Mouse (Mus musculus) effector memory CD4-positive, alpha-beta T cell, adult 5 months (primary cell): ENCODE measurements around the gene Tmsb15b2. TPM values are rescaled to one million over a fixed set of nuclear protein-coding genes. Genes with fewer than 3 reads are reported as not detected.

ENCODE experiments used
- polyA plus RNA-seq: library from polyadenylated mRNA; unstranded; fragments of 100-300 nt; shearing (Covaris generic); gene quantifications from one replicate; pipeline ENCODE4 v1.2.1, GENCODE M21; 2017

The Tmsb15b2 gene
- polyA plus RNA-seq = 33.3 TPM

DNA sequence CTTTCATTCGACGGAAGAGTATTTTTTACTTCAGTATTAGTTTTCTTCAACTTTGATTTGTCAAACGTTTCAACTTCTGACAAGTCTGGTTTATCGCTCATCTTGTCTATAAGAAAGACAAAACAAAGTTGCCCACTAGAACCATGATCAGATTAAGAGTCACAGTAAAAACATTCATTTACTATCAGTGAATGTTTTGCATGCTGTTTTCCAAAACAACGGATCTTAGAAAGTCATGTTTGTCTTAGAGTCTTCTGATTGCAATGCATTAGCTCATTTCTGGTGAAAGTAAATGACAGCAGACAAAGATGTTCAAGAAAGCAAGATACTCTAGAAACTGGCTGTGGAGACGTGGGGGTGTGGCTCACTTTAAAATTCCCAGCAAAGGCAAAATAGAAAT is at the start of gene Tmsb15b2:
TSS of gene Tmsb15b2 (minus strand) at position 101 of the 400 bp plus-strand sequence.

DNA sequence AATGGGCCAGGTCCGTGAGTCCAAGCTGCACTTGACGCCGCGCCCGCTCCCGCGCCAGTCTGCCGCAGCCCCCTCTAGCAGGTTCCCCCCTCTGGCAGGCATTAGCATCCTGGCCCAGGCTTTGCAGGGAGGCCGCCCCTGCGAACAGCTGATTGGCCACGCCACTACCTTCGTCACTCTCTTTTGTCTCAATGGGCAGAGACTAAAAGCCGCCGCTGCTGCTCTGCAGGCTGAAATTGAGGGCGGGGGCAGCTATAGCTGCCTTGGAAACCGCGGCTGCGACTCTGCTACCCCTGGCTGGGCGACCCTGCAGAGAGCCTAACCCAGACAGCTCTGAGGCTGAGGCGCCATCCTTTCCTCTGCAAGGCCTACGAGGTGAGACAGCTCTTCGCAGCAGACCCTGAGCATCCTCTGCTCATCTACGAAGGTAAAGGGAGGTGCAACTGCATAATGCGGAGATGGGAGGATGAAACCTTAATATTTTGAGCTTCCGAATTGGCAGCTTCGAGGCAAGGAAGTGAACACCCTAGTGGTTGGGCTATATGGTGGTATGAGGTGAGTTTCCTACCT is 17.8 kb upstream of the Tmsb15b2 start, which contains the start of gene Zcchc18:
TSS of gene Zcchc18 (plus strand) at position 178 of the 570 bp plus-strand sequence.

DNA sequence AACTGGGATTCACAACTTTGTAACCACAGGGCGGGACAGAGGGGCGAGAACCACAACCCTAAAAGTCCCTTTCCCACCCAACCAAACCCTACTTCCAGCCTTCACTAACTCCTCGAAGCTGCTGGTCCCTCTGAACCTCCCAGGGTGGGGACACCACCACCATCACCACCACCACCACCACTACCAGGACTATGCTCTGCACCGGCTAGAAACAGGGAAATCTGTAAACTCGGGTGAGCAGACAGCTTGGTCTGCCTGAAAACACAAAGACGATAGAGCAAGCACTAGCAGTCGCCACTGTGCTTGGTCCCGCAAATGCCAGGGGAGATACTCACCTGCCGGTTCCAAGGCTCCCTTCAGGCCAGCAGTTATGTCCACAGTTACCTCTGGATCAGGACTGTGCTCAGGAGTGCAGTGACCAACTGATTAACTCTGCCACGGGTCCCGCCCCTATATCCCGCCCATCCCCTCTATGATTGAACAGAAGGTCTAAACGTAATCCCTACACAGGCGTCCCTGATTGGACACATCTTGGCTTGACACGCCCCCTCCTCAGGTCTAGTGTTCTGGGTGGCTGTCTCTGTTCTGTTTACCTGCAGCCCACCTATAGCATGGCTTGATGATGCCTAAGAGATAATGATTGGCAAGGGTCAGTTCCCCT is 1.3 kb upstream of the Tmsb15b2 start, which contains the start of the genes Tmsb15l and Tmsb15b1:
TSS of gene Tmsb15l (minus strand) at position 446 of the 661 bp plus-strand sequence.
TSS of gene Tmsb15b1 (minus strand) at position 451 of the 661 bp plus-strand sequence.

DNA sequence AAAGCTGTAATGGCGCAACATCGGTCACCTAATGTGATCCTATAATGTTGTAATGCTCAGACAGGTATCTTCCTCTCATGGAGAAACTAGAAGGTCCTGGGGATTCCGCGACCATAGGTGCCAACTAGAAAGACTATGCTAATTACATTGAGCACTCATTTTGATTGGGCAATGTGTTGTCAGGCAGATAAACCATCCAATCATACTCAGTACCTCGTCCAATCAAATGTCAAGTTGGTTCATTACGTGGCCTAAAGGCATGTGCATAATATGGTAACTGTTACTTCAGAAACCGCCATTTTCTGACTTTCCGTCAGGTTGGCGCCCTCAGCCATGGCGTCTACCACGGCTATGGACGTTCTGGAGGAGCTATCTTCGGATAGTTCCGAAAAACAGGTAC is 48.3 kb downstream of the Tmsb15b2 start, which contains the start of gene H2bfm:
TSS of gene H2bfm (plus strand) at position 295 of the 400 bp plus-strand sequence.

Other genes starting within 250 kb of the Tmsb15b2 start
- gene Morf4l2, start 231.8 kb downstream of the Tmsb15b2 start, polyA plus RNA-seq = 169 TPM
- gene Glra4, start 195.4 kb downstream of the Tmsb15b2 start, polyA plus RNA-seq = not detected
- 1.9 TPM for gene Plp1, start 152.8 kb downstream of the Tmsb15b2 start, polyA plus RNA-seq
- not detected for gene Rab9b, start 106.7 kb downstream of the Tmsb15b2 start, polyA plus RNA-seq
- gene H2bfm, start 48.2 kb downstream of the Tmsb15b2 start, polyA plus RNA-seq = not detected
- 1.6 TPM for gene Tmsb15l, start 1.4 kb upstream of the Tmsb15b2 start, polyA plus RNA-seq
- 11.5 TPM for gene Tmsb15b1, start 1.4 kb upstream of the Tmsb15b2 start, polyA plus RNA-seq
- gene Zcchc18, start 17.7 kb upstream of the Tmsb15b2 start, polyA plus RNA-seq = 12.2 TPM
- 8.2 TPM for gene Slc25a53, start 62.8 kb upstream of the Tmsb15b2 start, polyA plus RNA-seq
- gene Fam199x, start 74.1 kb upstream of the Tmsb15b2 start, polyA plus RNA-seq = 5.5 TPM
- gene Esx1, start 146.6 kb upstream of the Tmsb15b2 start, polyA plus RNA-seq = not detected